Mouse (Mus musculus) forebrain, embryonic 11.5 days (tissue): ENCODE results near the gene Steap3. TPM values are rescaled to one million over a fixed set of nuclear protein-coding genes. Genes with fewer than 3 reads are reported as not detected.
"Not testable (repeated sequence)": the region's sequence is repeated elsewhere in the genome, so short reads cannot be mapped to it uniquely, and the experiment has no call there.

Source experiments
- ATAC-seq: fragments of 200-750 bp; cut with Nextera tagmentation; replicated peaks from 2 replicates; pipeline ENCODE4 v1.8.0; 2017; ENCODE audit warnings: moderate TSS enrichment; ENCODE audit not compliant: low FRiP score
- DNase-seq: peaks from one replicate; pipeline ENCODE4 v3.0.0-alpha.2; 2017; ENCODE audit warnings: low spot score
- H3K27ac ChIP-seq: fragments of 300-500 bp; sonication (generic); 2 replicates; pipeline ENCODE4 v1.5.1; 2014; ENCODE audit warnings: low read depth, low read length
- H3K27me3 ChIP-seq: fragments of 300-500 bp; sonication (generic); 2 replicates; pipeline ENCODE4 v1.6.1; 2014; ENCODE audit warnings: mild to moderate bottlenecking, low read length, mixed read lengths; ENCODE audit not compliant: control insufficient read depth, insufficient read depth
- H3K36me3 ChIP-seq: fragments of 300-500 bp; sonication (generic); 2 replicates; pipeline ENCODE4 v1.6.1; 2014; ENCODE audit warnings: mild to moderate bottlenecking, low read length, moderate library complexity, mixed read lengths; ENCODE audit not compliant: control insufficient read depth, insufficient read depth
- H3K4me1 ChIP-seq: fragments of 300-500 bp; sonication (generic); replicated peaks from 2 replicates; pipeline ENCODE4 v1.6.1; 2014; ENCODE audit warnings: low read length, mixed read lengths; ENCODE audit not compliant: control insufficient read depth, insufficient read depth
- H3K4me2 ChIP-seq: fragments of 300-500 bp; sonication (generic); 2 replicates; pipeline ENCODE4 v1.6.1; 2014; ENCODE audit warnings: low read depth, mild to moderate bottlenecking, low read length, moderate library complexity, mixed read lengths; ENCODE audit not compliant: severe bottlenecking
- H3K4me3 ChIP-seq: fragments of 300-500 bp; sonication (generic); 2 replicates; pipeline ENCODE4 v1.5.1; 2014; ENCODE audit warnings: low read depth, low read length
- H3K9ac ChIP-seq: fragments of 300-500 bp; sonication (generic); 2 replicates; pipeline ENCODE4 v1.6.1; 2014; ENCODE audit warnings: low read length
- H3K9me3 ChIP-seq: fragments of 300-500 bp; sonication (generic); 2 replicates; pipeline ENCODE4 v1.6.1; 2016; ENCODE audit warnings: low read length, mixed read lengths; ENCODE audit not compliant: control insufficient read depth
- WGBS: fragments of 180-500 bp; shearing (Covaris S2); extraction: QIAGEN DNeasy Blood & Tissue Kit; methylation state at CpG from one replicate; pipeline ENCODE4 v1.1.7; 2014; 5-methylcytosine and 5-hydroxymethylcytosine counted together
- polyA plus RNA-seq: library from polyadenylated mRNA; unstranded; fragments of >200 nt; fragmentation: Nextera tagmentation; extraction: Ambion mirVana; gene quantifications from 2 replicates; pipeline ENCODE4 v1.2.1, GENCODE M21; 2014

The Steap3 gene
- 2.8 and 3.2 TPM in 2 replicates for polyA plus RNA-seq

- DNase-seq (no peak), ATAC-seq (no peak)
- Histone ChIP-seq H3K36me3 (no peaks in the 10 kb centered on the region), H3K9ac (no peak within 1 kb of the TSS), H3K4me2 (no peak within 1 kb of the TSS), H3K9me3 (no peaks in the 10 kb centered on the region), H3K27me3 (no peaks in the 10 kb centered on the region), H3K4me3 (no peak within 1 kb of the TSS), H3K27ac (no peak within 1 kb of the TSS), H3K4me1 (no peaks in the 10 kb centered on the region)
- WGBS, result 92% methylated on average over 5 of the region's 5 CpGs
Observed at GRCm38 (mm10) chr1:120272605-120273004, at the start of gene Steap3. Gene Steap3 (minus strand): TSS chr1:120272705.

- H3K27me3 ChIP-seq, result no peaks in the 10 kb centered on the region
- no peaks in the 10 kb centered on the region for H3K9me3 ChIP-seq
- no peaks in the 10 kb centered on the region for H3K36me3 ChIP-seq
- no peak overlapping the region for H3K4me3 ChIP-seq
- H3K9ac ChIP-seq, result no peak overlapping the region
- no peak overlapping the region for H3K4me2 ChIP-seq
- DNase-seq (no peak), ATAC-seq (no peak)
- H3K4me1 ChIP-seq, result no peaks in the 10 kb centered on the region
- 81% methylated on average over 16 of the region's 16 CpGs for WGBS
- no peak overlapping the region for H3K27ac ChIP-seq
Observed at GRCm38 (mm10) chr1:120321270-120322021, 48.9 kb upstream of the Steap3 start.

GRCm38 (mm10) chr1:120305801-120306200, 33.3 kb upstream of the Steap3 start:
- 76% methylated on average over 2 of the region's 2 CpGs for WGBS
- no peak overlapping the region for H3K4me3 ChIP-seq
- no peak overlapping the region for H3K4me2 ChIP-seq
- DNase-seq (no peak), ATAC-seq (no peak)
- no peaks in the 10 kb centered on the region for H3K4me1 ChIP-seq
- no peaks in the 10 kb centered on the region for H3K9me3 ChIP-seq
- H3K27me3 ChIP-seq, result no peaks in the 10 kb centered on the region
- H3K9ac ChIP-seq, result no peak overlapping the region
- no peaks in the 10 kb centered on the region for H3K36me3 ChIP-seq
- H3K27ac ChIP-seq, result no peak overlapping the region

DNA sequence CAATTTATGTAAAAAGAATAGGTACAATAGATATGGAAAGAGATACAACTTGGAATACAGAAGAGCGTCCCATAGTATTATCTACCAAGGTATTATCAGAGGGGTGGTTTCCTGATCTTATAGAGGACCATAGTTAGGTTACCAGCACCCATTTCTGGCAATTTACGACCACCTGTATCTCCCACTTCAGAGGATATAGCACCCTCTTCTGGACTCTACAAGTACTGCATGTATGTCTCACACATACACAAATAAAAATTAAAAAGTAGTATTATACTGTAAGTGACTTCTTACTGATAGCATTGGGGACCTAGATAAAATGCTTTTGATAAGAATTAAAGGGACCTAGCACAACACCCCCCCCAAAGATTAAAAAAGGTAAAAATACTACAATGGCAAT, 24.4 kb upstream of the Steap3 start:
- no peaks in the 10 kb centered on the region; the same call in 1 of the 2 replicates for H3K9me3 ChIP-seq

DNA sequence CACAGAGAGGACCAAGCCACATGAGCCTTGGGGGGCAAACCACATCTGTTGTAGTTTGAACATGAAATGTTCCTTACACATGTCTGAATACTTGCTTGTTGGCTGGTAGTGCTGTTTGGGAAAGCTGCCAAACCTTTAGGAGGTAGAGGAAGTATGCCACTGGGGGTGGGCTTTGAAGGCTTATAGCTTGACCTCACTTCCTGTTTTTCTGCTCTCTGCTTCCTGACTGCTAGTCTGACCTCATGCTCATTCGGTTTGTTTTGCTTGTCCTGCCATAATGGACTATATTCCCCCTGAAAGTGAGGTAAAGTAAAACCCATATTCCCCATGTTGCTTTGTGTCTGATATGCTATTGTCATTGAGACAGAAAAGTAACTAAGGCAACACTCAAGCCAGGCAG, 21.3 kb upstream of the Steap3 start:
- H3K9ac ChIP-seq, result no peak overlapping the region
- H3K4me3 ChIP-seq, result no peak overlapping the region
- no peak overlapping the region for H3K27ac ChIP-seq
- no peaks in the 10 kb centered on the region for H3K27me3 ChIP-seq
- H3K9me3 ChIP-seq, result no peaks in the 10 kb centered on the region; the same call in 1 of the 2 replicates
- WGBS, result 80% methylated on average over 1 of the region's 1 CpGs
- H3K36me3 ChIP-seq, result no peaks in the 10 kb centered on the region
- H3K4me1 ChIP-seq, result no peaks in the 10 kb centered on the region
- no peak overlapping the region for H3K4me2 ChIP-seq
- ATAC-seq (no peak), DNase-seq (no peak)

More for the DNA sequence above, 24.4 kb upstream of the Steap3 start:
- no peaks in the 10 kb centered on the region for H3K27me3 ChIP-seq
- ATAC-seq (no peak), DNase-seq (no peak)
- no peak overlapping the region for H3K9ac ChIP-seq
- H3K4me2 ChIP-seq, result no peak overlapping the region
- 100% methylated on average over 2 of the region's 2 CpGs for WGBS
- H3K36me3 ChIP-seq, result no peaks in the 10 kb centered on the region
- no peaks in the 10 kb centered on the region for H3K4me1 ChIP-seq
- no peak overlapping the region for H3K27ac ChIP-seq
- H3K4me3 ChIP-seq, result no peak overlapping the region

GRCm38 (mm10) chr1:120291709-120292108, 19.2 kb upstream of the Steap3 start:
- no peaks in the 10 kb centered on the region for H3K36me3 ChIP-seq
- no peaks in the 10 kb centered on the region for H3K27me3 ChIP-seq
- no peak overlapping the region for H3K27ac ChIP-seq
- H3K9ac ChIP-seq, result no peak overlapping the region
- H3K4me2 ChIP-seq, result no peak overlapping the region
- no peaks in the 10 kb centered on the region; the same call in 1 of the 2 replicates for H3K9me3 ChIP-seq
- ATAC-seq, result no peak
- no peak for DNase-seq
- 88% methylated on average over 3 of the region's 3 CpGs for WGBS
- H3K4me1 ChIP-seq, result no peaks in the 10 kb centered on the region
- no peak overlapping the region for H3K4me3 ChIP-seq

- ATAC-seq (no peak), DNase-seq (no peak)
- Histone ChIP-seq H3K4me1 (no peaks in the 10 kb centered on the region), H3K9ac (no peak overlapping the region), H3K36me3 (no peaks in the 10 kb centered on the region), H3K4me2 (no peak overlapping the region), H3K9me3 (no peaks in the 10 kb centered on the region), H3K27ac (no peak overlapping the region), H3K27me3 (no peaks in the 10 kb centered on the region), H3K4me3 (no peak overlapping the region)
- 61% methylated on average over 2 of the region's 2 CpGs for WGBS
Observed at GRCm38 (mm10) chr1:120289843-120290242, 17.3 kb upstream of the Steap3 start.

- DNase-seq (no peak), ATAC-seq (no peak)
- no peaks in the 10 kb centered on the region for H3K36me3 ChIP-seq
- no peaks in the 10 kb centered on the region for H3K27me3 ChIP-seq
- H3K4me3 ChIP-seq, result no peak overlapping the region
- H3K4me2 ChIP-seq, result no peak overlapping the region
- no peak overlapping the region for H3K9ac ChIP-seq
- no peaks in the 10 kb centered on the region for H3K4me1 ChIP-seq
- H3K9me3 ChIP-seq, result no peaks in the 10 kb centered on the region
- no peak overlapping the region for H3K27ac ChIP-seq
- 23% methylated on average over 4 of the region's 4 CpGs for WGBS
Observed at GRCm38 (mm10) chr1:120287679-120288078, 15.2 kb upstream of the Steap3 start.

GRCm38 (mm10) chr1:120276058-120276457, 3.6 kb upstream of the Steap3 start:
- ATAC-seq, H3K9me3 ChIP-seq, H3K4me3 ChIP-seq, H3K4me1 ChIP-seq, H3K9ac ChIP-seq, H3K36me3 ChIP-seq, H3K27me3 ChIP-seq, H3K4me2 ChIP-seq, H3K27ac ChIP-seq, DNase-seq: not testable (repeated sequence)
- 78% methylated on average over 1 of the region's 1 CpGs for WGBS
